ENCODE assay signal across 13 mouse cellular contexts in the genomic region with DNA sequence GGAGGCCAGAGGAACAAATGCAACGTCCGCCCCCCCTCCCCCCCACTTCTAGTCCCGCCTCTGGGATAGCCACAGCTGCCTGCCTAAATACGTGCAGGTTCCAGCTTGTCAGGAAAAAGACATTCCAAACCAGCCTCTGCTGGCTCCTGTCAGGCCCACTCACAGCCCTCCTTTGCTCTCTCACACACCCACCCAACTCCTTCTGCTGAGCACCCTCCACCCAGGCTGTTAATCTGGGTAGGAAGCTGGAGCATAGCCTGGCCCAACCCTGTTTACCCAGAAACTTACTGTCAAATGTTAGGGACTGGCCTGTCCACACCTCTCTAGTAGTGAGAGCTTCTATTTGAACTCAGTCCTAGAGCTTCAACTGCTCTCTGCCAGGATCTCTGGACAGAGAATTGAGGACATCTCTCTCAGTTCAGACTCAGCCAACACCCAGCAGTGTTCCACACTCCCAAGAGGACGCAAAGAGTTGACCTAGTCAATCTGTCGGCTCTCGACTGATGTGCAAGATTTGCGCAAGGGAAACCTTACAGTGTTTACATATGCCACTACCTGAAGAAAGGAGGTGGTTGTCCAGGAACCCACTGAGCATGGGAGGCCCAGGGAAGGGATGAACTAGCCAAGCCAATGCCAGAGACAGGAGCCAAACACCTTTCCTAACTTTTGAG. TPM values are rescaled to one million over a fixed set of nuclear protein-coding genes. Genes with fewer than 3 reads are reported as not detected.
A peak's percentile ranks its signal among the peaks of the same experiment; 100 is the strongest.
DNase-seq lines count a peak whose midpoint lies in the region; ATAC-seq lines count a peak whose summit lies in the region.
"Had no signal": no experiment of that assay in that cellular context is flagged by ENCODE, and none has a peak within 500 bp of the region (broad histone marks: within the 10 kb centered on the region; RNA-seq: fewer than 3 reads in every experiment).

No protein-coding gene starts in this region.

- no peaks in the 10 kb centered on the region for H3K36me3 ChIP-seq in kidney, embryonic 14.5 days (ENCODE audit: control insufficient read depth, insufficient read depth, low read length)
- no peaks in the 10 kb centered on the region for H3K36me3 ChIP-seq in intestine, embryonic 16.5 days (ENCODE audit: control insufficient read depth, insufficient read depth, low read length)
- H3K36me3 ChIP-seq: neural tube, embryonic 12.5 days had no signal

- H3K4me1 ChIP-seq in kidney, embryonic 14.5 days (ENCODE audit: control insufficient read depth, insufficient read depth, low read length): peaks cover 81% of the 10 kb centered on the region
- peaks cover 85% of the 10 kb centered on the region for H3K4me1 ChIP-seq in intestine, embryonic 16.5 days (ENCODE audit: control insufficient read depth, insufficient read depth, low read length)

- H3K27ac ChIP-seq in kidney, embryonic 14.5 days (ENCODE audit: low read depth, low read length): no peak overlapping the region
- peak overlapping the region; percentile 35 for H3K27ac ChIP-seq in intestine, embryonic 16.5 days (ENCODE audit: low read length)
- H3K27ac ChIP-seq: macrophage; neural tube, embryonic 12.5 days had no signal

- no peak for ATAC-seq in kidney, embryonic 14.5 days (ENCODE audit: low FRiP score, low TSS enrichment)
- ATAC-seq in intestine, embryonic 16.5 days: 0 out of 2 replicates have a peak, but pooled peaks have one; percentile 7
- ATAC-seq: midbrain, embryonic 16.5 days had no signal

- 55% methylated on average over 8 of the region's 8 CpGs for whole genome bisulfite sequencing in kidney, embryonic 14.5 days
- 35% methylated on average over 8 of the region's 8 CpGs for WGBS in intestine, embryonic 16.5 days

- H3K9me3 ChIP-seq in kidney, embryonic 14.5 days (ENCODE audit: control insufficient read depth, low read length): no peaks in the 10 kb centered on the region
- H3K9me3 ChIP-seq in intestine, embryonic 16.5 days (ENCODE audit: control insufficient read depth, low read length): no peaks in the 10 kb centered on the region
- H3K9me3 ChIP-seq: neural tube, embryonic 12.5 days had no signal

- H3K27me3 ChIP-seq in kidney, embryonic 14.5 days (ENCODE audit: control insufficient read depth, insufficient read depth, low read length): no peaks in the 10 kb centered on the region
- H3K27me3 ChIP-seq in intestine, embryonic 16.5 days (replicated peaks; ENCODE audit: control insufficient read depth, insufficient read depth, low read length): no peaks in the 10 kb centered on the region
- H3K27me3 ChIP-seq: neural tube, embryonic 12.5 days had no signal

- H3K4me3 ChIP-seq in kidney, embryonic 14.5 days (ENCODE audit: low read length): no peak overlapping the region
- H3K4me3 ChIP-seq in intestine, embryonic 16.5 days (ENCODE audit: low read length): no peak overlapping the region
- H3K4me3 ChIP-seq: neural tube, embryonic 12.5 days had no signal

- H3K9ac ChIP-seq in kidney, embryonic 14.5 days (ENCODE audit: low read depth, low read length): 0 out of 2 replicates have a peak overlapping the region, but pooled peaks have one; percentile 7
- H3K9ac ChIP-seq in intestine, embryonic 16.5 days (ENCODE audit: low read depth, low read length): 0 out of 2 replicates have a peak overlapping the region, but pooled peaks have one; percentile 24
- H3K9ac ChIP-seq: neural tube, embryonic 12.5 days had no signal

- H3K4me2 ChIP-seq in kidney, embryonic 14.5 days (replicated peaks; ENCODE audit: low read depth, low read length): no peak overlapping the region
- H3K4me2 ChIP-seq in intestine, embryonic 16.5 days (ENCODE audit: low read depth, low read length): no peak overlapping the region
- H3K4me2 ChIP-seq: neural tube, embryonic 12.5 days had no signal

- DNase-seq in embryo, embryonic 10.5 days (ENCODE audit: low spot score): peak; percentile 25
- DNase-seq in embryo, embryonic 9.5 days (ENCODE audit: extremely low spot score): no peak
- DNase-seq in kidney, postnatal 10 days: no peak
- DNase-seq in lung, postnatal 36 days: peak; percentile 44
- no peak for DNase-seq in frontal cortex, adult 2 months (ENCODE audit: extremely low spot score in 1 of 2, low spot score in 1 of 2)
- DNase-seq in adrenal gland, adult 2 months: no peak
- DNase-seq: adrenal gland, postnatal 14 days; cerebellum, postnatal 36 days had no signal

RNA-seq across cellular contexts. Expression of a gene that starts 36.6 kb away (rescaled TPM):
- 6.0 and 6.1 TPM in 2 replicates for polyA plus RNA-seq in kidney, embryonic 14.5 days (2014; fragmentation: Nextera tagmentation; extraction: Ambion mirVana)
- polyA plus RNA-seq in intestine, embryonic 16.5 days (2015; fragmentation: Nextera tagmentation; extraction: Ambion mirVana): 1.5 and 2.7 TPM in 2 replicates
- polyA plus RNA-seq in frontal cortex, adult 2 months (2012; rRNA removed): 16.0 and 20.0 TPM in 2 replicates
- total RNA-seq in adrenal gland, adult 2 months (2021): 100 to 1,000 TPM in 1 of 2 experiments, 10 to 100 TPM in 1; 48.7 to 154 TPM
- 71.0 and 106 TPM in 2 replicates for polyA plus RNA-seq in adrenal gland, adult 2 months (2012; rRNA removed)

Comparison
In these comparisons a context has a peak if more than half of its experiments do, and no peak if none do; other contexts are left out.
1. DNase-seq: peak in embryo, embryonic 10.5 days (single experiment) and lung, postnatal 36 days (single experiment); none in embryo, embryonic 9.5 days (single experiment), kidney, postnatal 10 days (single experiment), frontal cortex, adult 2 months (0 of 2) and adrenal gland, adult 2 months (single experiment).